Mouse (Mus musculus): ENCODE results near the gene Pycard.

GRCm38 (mm10) chr7:127978856-127979255 lies 14.8 kb downstream of the Pycard start:
- TF ChIP-seq CTCF (IDR thresholded peaks at IDR 0.05; ENCODE audit: control insufficient read depth, insufficient read depth, low read length) (no peak), POLR2A (IDR thresholded peaks at IDR 0.05; ENCODE audit: borderline replicate concordance, control insufficient read depth, low read depth, low read length) (no peak)
